Mouse (Mus musculus) retina, adult 2 months (tissue): ENCODE measurements around the gene Syt13.

Source experiments
- DNase-seq: peaks from one replicate; pipeline ENCODE4 v3.0.0-alpha.2; 2012; ENCODE audit warnings: low read depth, low spot score

Syt13 gene

GRCm38 (mm10) chr2:92914933-92915553 is at the start of gene Syt13:
Gene Syt13 (plus strand): TSS chr2:92915098.
- DNase-seq: peak; percentile 25

- DNase-seq: no peak
Observed at GRCm38 (mm10) chr2:92866616-92867015, 48.3 kb upstream of the Syt13 start.

- DNase-seq: no peak
Observed at GRCm38 (mm10) chr2:92870139-92870836, 44.6 kb upstream of the Syt13 start.

- DNase-seq: no peak
Observed at GRCm38 (mm10) chr2:92871093-92871686, 43.7 kb upstream of the Syt13 start.

- DNase-seq: no peak
Observed at GRCm38 (mm10) chr2:92872652-92873051, 42.2 kb upstream of the Syt13 start.

- no peak for DNase-seq
Observed at GRCm38 (mm10) chr2:92874592-92874991, 40.3 kb upstream of the Syt13 start.

- DNase-seq: no peak
Observed at GRCm38 (mm10) chr2:92877488-92877887, 37.4 kb upstream of the Syt13 start.

GRCm38 (mm10) chr2:92883039-92883911 is 31.6 kb upstream of the Syt13 start:
- DNase-seq: peak; percentile 34

- no peak for DNase-seq
Observed at GRCm38 (mm10) chr2:92883912-92884243, 31.0 kb upstream of the Syt13 start.

GRCm38 (mm10) chr2:92884976-92885375 is 29.9 kb upstream of the Syt13 start:
- DNase-seq: no peak

- DNase-seq: no peak
Observed at GRCm38 (mm10) chr2:92886862-92887261, 28.0 kb upstream of the Syt13 start.

GRCm38 (mm10) chr2:92892524-92892923 is 22.4 kb upstream of the Syt13 start:
- no peak for DNase-seq

- no peak for DNase-seq
Observed at GRCm38 (mm10) chr2:92903650-92904049, 11.2 kb upstream of the Syt13 start.

GRCm38 (mm10) chr2:92904307-92904859 is 10.5 kb upstream of the Syt13 start:
- peak; percentile 43 for DNase-seq

GRCm38 (mm10) chr2:92910371-92910770 is 4.5 kb upstream of the Syt13 start:
- no peak for DNase-seq

- no peak for DNase-seq
Observed at GRCm38 (mm10) chr2:92912312-92912711, 2.6 kb upstream of the Syt13 start.

GRCm38 (mm10) chr2:92913295-92913694 is 1.6 kb upstream of the Syt13 start:
- DNase-seq: no peak

- DNase-seq: no peak
Observed at GRCm38 (mm10) chr2:92915659-92916631, 1.0 kb downstream of the Syt13 start.

GRCm38 (mm10) chr2:92917405-92918142 is 2.7 kb downstream of the Syt13 start:
- no peak for DNase-seq

GRCm38 (mm10) chr2:92920709-92921108 is 5.8 kb downstream of the Syt13 start:
- DNase-seq: no peak
